Mouse (Mus musculus) olfactory bulb, adult 2 months (tissue): ENCODE results near the gene Cops7b. TPM values are rescaled to one million over a fixed set of nuclear protein-coding genes. Genes with fewer than 3 reads are reported as not detected.
"Not testable (repeated sequence)": the region's sequence is repeated elsewhere in the genome, so short reads cannot be mapped to it uniquely, and the experiment has no call there.

Experiments used
- H3K27ac ChIP-seq: fragments of 200-500 bp; 2 replicates; pipeline ENCODE4 v1.5.1; 2012; ENCODE audit warnings: low read depth, low read length; ENCODE audit not compliant: insufficient read depth
- H3K4me1 ChIP-seq: fragments of 200-500 bp; 2 replicates; pipeline ENCODE4 v1.6.1; 2012; ENCODE audit warnings: low read length; ENCODE audit not compliant: control insufficient read depth, insufficient read depth
- H3K4me3 ChIP-seq: fragments of 200-500 bp; 2 replicates; pipeline ENCODE4 v1.5.1; 2012; ENCODE audit warnings: mild to moderate bottlenecking, low read depth, low read length, moderate library complexity; ENCODE audit not compliant: insufficient read depth
- CTCF ChIP-seq: fragments of 200-500 bp; IDR thresholded peaks from 2 replicates; pipeline ENCODE4 v1.5.1; 2012; ENCODE audit warnings: low read depth, mild to moderate bottlenecking, low read length, moderate library complexity; ENCODE audit not compliant: insufficient read depth
- POLR2A ChIP-seq: fragments of 200-500 bp; IDR thresholded peaks from 2 replicates; pipeline ENCODE4 v1.6.1; 2012; ENCODE audit warnings: mild to moderate bottlenecking, low read depth, low read length, moderate library complexity; ENCODE audit not compliant: insufficient read depth
- WGBS: fragments of 180-500 bp; shearing (Covaris S2); methylation state at CpG from one replicate; pipeline ENCODE4 v1.1.7; 2018; 5-methylcytosine and 5-hydroxymethylcytosine counted together
- polyA plus RNA-seq: library from polyadenylated mRNA; stranded (reverse); fragments of >200 nt; gene quantifications from 2 replicates; pipeline ENCODE4 v1.2.4, GENCODE M21; 2012; ENCODE audit warnings: low replicate concordance; ENCODE audit not compliant: missing spikeins, insufficient read depth, insufficient read length

Gene Cops7b
- polyA plus RNA-seq, result not detected in 2 replicates

GRCm38 (mm10) chr1:86582451-86583096, at the start of gene Cops7b, which contains the start of gene Pde6d:
Gene Cops7b, plus strand, starts transcription at chr1:86582904.
Gene Pde6d, minus strand, starts transcription at chr1:86582629.
- under 1% methylated on average over 26 of the region's 26 CpGs for WGBS

GRCm38 (mm10) chr1:86533411-86534130, 49.1 kb upstream of the Cops7b start:
- no peak for TF ChIP-seq POLR2A
- no peak for TF ChIP-seq CTCF
- no peak overlapping the region for H3K4me3 ChIP-seq
- no peak overlapping the region for H3K27ac ChIP-seq
- 74% methylated on average over 6 of the region's 6 CpGs for WGBS
- H3K4me1 ChIP-seq, result peaks cover 8% of the 10 kb centered on the region; the same call in 1 of the 2 replicates

More at GRCm38 (mm10) chr1:86582451-86583096, at the start of gene Cops7b, which contains the start of gene Pde6d:
- peak within 1 kb of the TSS; percentile 63 for H3K4me3 ChIP-seq
- TF ChIP-seq CTCF, result no peak
- peak; percentile 27; the same call in 1 of the 2 replicates for TF ChIP-seq POLR2A
- peaks cover 5% of the 10 kb centered on the region for H3K4me1 ChIP-seq
- no peak within 1 kb of the TSS for H3K27ac ChIP-seq

GRCm38 (mm10) chr1:86538383-86538782, 44.3 kb upstream of the Cops7b start:
- TF ChIP-seq CTCF (no peak), POLR2A (no peak)
- H3K27ac ChIP-seq, result no peak overlapping the region
- no peak overlapping the region for H3K4me3 ChIP-seq
- no peaks in the 10 kb centered on the region for H3K4me1 ChIP-seq
- WGBS, result 41% methylated on average over 3 of the region's 3 CpGs

- not testable (repeated sequence) for H3K27ac ChIP-seq, H3K4me1 ChIP-seq, H3K4me3 ChIP-seq
- WGBS, result 93% methylated on average over 12 of the region's 12 CpGs
Observed at GRCm38 (mm10) chr1:86539583-86539982, 43.1 kb upstream of the Cops7b start.

GRCm38 (mm10) chr1:86542584-86542983, 40.1 kb upstream of the Cops7b start:
- TF ChIP-seq CTCF (no peak), POLR2A (no peak)
- no peak overlapping the region for H3K27ac ChIP-seq
- no peak overlapping the region for H3K4me3 ChIP-seq
- WGBS, result 88% methylated on average over 2 of the region's 2 CpGs
- H3K4me1 ChIP-seq, result no peaks in the 10 kb centered on the region

GRCm38 (mm10) chr1:86546797-86547196, 35.9 kb upstream of the Cops7b start:
- Histone ChIP-seq H3K4me3 (no peak overlapping the region), H3K4me1 (peaks cover 7% of the 10 kb centered on the region), H3K27ac (no peak overlapping the region)
- TF ChIP-seq CTCF (no peak), POLR2A (no peak)
- 30% methylated on average over 3 of the region's 3 CpGs for WGBS

- Histone ChIP-seq H3K27ac (peak overlapping the region; percentile 42; the same call in 1 of the 2 replicates), H3K4me3 (no peak overlapping the region), H3K4me1 (peaks cover 7% of the 10 kb centered on the region)
- TF ChIP-seq POLR2A (no peak), CTCF (no peak)
- 77% methylated on average over 4 of the region's 4 CpGs for WGBS
Observed at GRCm38 (mm10) chr1:86551299-86551698, 31.4 kb upstream of the Cops7b start.

GRCm38 (mm10) chr1:86551877-86552276, 30.8 kb upstream of the Cops7b start:
- no peak for TF ChIP-seq POLR2A
- TF ChIP-seq CTCF, result no peak
- Histone ChIP-seq H3K4me1 (peaks cover 7% of the 10 kb centered on the region), H3K27ac (no peak overlapping the region), H3K4me3 (no peak overlapping the region)
- 75% methylated on average over 2 of the region's 2 CpGs for WGBS

- 86% methylated on average over 3 of the region's 3 CpGs for WGBS
- Histone ChIP-seq H3K4me3 (no peak overlapping the region), H3K27ac (no peak overlapping the region), H3K4me1 (peaks cover 4% of the 10 kb centered on the region)
- TF ChIP-seq CTCF (no peak), POLR2A (no peak)
Observed at GRCm38 (mm10) chr1:86555665-86556064, 27.0 kb upstream of the Cops7b start.
